Mouse (Mus musculus): ENCODE data around the gene Dio3.

GRCm38 (mm10) chr12:110244581-110244980, 34.3 kb upstream of the Dio3 start:
- TF ChIP-seq EP300 (IDR thresholded peaks at IDR 0.05; ENCODE audit: low read depth) (no peak), CTCF (IDR thresholded peaks at IDR 0.05; ENCODE audit: low read depth) (no peak)

Measured in liver, embryonic 14.5 days (tissue).